Mouse (Mus musculus) olfactory bulb, adult 2 months (tissue): ENCODE measurements at regions not wholly inside any gene's neighbourhood (a gene's known extent, or its start where the extent isn't known, plus 50 kb on each side); places are given as distances from the start of the nearest gene placed in this dataset.

Experiments used
- CTCF ChIP-seq: fragments of 200-500 bp; IDR thresholded peaks from 2 replicates; pipeline ENCODE4 v1.5.1; 2012; ENCODE audit warnings: low read depth, mild to moderate bottlenecking, low read length, moderate library complexity; ENCODE audit not compliant: insufficient read depth
- POLR2A ChIP-seq: fragments of 200-500 bp; IDR thresholded peaks from 2 replicates; pipeline ENCODE4 v1.6.1; 2012; ENCODE audit warnings: mild to moderate bottlenecking, low read depth, low read length, moderate library complexity; ENCODE audit not compliant: insufficient read depth

- TF ChIP-seq CTCF (no peak), POLR2A (no peak)
These were observed 67.5 kb upstream of the Chst1 start for GRCm38 (mm10) chr2:92531996-92532395.
